Mouse (Mus musculus): ENCODE results near the gene Prpf38b. TPM values are rescaled to one million over a fixed set of nuclear protein-coding genes. Genes with fewer than 3 reads are reported as not detected.

The Prpf38b gene
- polyA plus RNA-seq, 1 experiment from 2014 or later: 63.6 TPM

DNA sequence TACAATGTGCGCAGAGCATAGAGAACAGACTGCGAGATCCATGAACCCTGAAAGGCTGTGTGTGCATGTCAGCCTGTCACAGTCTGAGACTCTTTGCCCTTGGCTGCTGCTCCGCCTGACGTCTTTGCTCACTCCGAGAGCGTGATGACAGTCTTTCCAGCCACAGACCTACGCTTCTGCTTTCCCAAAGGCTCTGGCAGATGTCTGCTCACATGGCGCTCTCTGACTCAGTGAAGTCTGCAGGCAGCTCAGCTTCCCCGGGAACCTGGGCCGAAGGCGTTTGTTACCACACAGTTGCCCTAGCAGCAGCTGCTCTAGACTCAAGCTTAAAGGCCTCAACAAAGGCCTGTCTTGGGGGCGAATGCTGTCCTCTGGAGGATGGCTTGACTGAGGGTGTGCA lies 56.2 kb downstream of the Prpf38b start:
- ATAC-seq (ENCODE audit: low read depth): no peak
- WGBS: 54% methylated on average over 12 of the region's 12 CpGs
- 0 out of 2 replicates have a peak overlapping the region, but pooled peaks have one; percentile 5 for H3K4me2 ChIP-seq

DNA sequence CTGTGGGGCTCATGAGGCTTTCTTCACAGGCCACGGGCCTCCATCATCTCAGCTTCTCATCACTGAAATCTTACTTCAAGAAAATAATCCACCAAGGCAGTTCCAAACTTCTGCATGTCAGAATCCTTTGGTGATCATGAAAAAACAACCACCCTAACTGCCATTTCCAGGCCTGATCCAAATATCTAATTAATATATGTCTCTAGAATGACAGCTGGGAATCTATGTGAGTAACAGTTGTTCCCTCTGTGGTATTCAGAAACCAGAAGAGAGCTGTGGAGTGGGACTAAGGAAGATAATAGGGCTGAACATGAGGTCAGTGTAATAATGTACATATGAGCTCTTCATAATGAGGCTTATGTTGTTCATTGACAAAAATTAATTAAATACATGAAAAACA lies 58.3 kb downstream of the Prpf38b start:
- Histone ChIP-seq H3K4me2 (no peak overlapping the region), H3K4me3 (no peak overlapping the region), H3K36me3 (no peaks in the 10 kb centered on the region), H3K9me3 (no peaks in the 10 kb centered on the region), H3K27me3 (no peaks in the 10 kb centered on the region), H3K27ac (replicated peaks) (no peak overlapping the region), H3K9ac (no peak overlapping the region), H3K4me1 (replicated peaks) (peaks cover 34% of the 10 kb centered on the region)
- ATAC-seq (ENCODE audit: low read depth): no peak
- WGBS: 77% methylated on average over 1 of the region's 1 CpGs

More for the DNA sequence above, 56.2 kb downstream of the Prpf38b start:
- Histone ChIP-seq H3K36me3 (no peaks in the 10 kb centered on the region), H3K4me1 (replicated peaks) (peaks cover 37% of the 10 kb centered on the region), H3K9me3 (no peaks in the 10 kb centered on the region), H3K4me3 (no peak overlapping the region), H3K27me3 (no peaks in the 10 kb centered on the region), H3K27ac (replicated peaks) (peak overlapping the region; percentile 4; the same call in 1 of the 2 replicates), H3K9ac (no peak overlapping the region)

Other genes starting within 250 kb of the Prpf38b start
- gene Gpsm2, start 189.4 kb downstream of the Prpf38b start, polyA plus RNA-seq (2015; fragmentation: Nextera tagmentation; extraction: Ambion mirVana): 31.3 and 38.1 TPM in 2 replicates
- gene Aknad1, start 172.1 kb downstream of the Prpf38b start, polyA plus RNA-seq (2015; fragmentation: Nextera tagmentation; extraction: Ambion mirVana): 0.10 TPM in 1 of 2 replicates, not detected in the other
- 15.9 and 19.2 TPM in 2 replicates for gene Stxbp3, start 71.2 kb downstream of the Prpf38b start, polyA plus RNA-seq (2015; fragmentation: Nextera tagmentation; extraction: Ambion mirVana)
- 0.28 TPM in 1 of 2 replicates, not detected in the other for gene Fndc7, start 21.7 kb downstream of the Prpf38b start, polyA plus RNA-seq (2015; fragmentation: Nextera tagmentation; extraction: Ambion mirVana)
- 1.7 and 2.7 TPM in 2 replicates for gene Henmt1, start 28.1 kb upstream of the Prpf38b start, polyA plus RNA-seq (2015; fragmentation: Nextera tagmentation; extraction: Ambion mirVana)
- 1.1 TPM in 1 of 2 replicates, not detected in the other for gene Gm9857, start 28.7 kb upstream of the Prpf38b start, polyA plus RNA-seq (2015; fragmentation: Nextera tagmentation; extraction: Ambion mirVana)
- 24.4 and 34.6 TPM in 2 replicates for gene Fam102b, start 115.9 kb upstream of the Prpf38b start, polyA plus RNA-seq (2015; fragmentation: Nextera tagmentation; extraction: Ambion mirVana)
- not detected in 2 replicates for gene Slc25a54, start 168.7 kb upstream of the Prpf38b start, polyA plus RNA-seq (2015; fragmentation: Nextera tagmentation; extraction: Ambion mirVana)
- gene Slc25a24, start 211.4 kb upstream of the Prpf38b start, polyA plus RNA-seq (2015; fragmentation: Nextera tagmentation; extraction: Ambion mirVana): 9.2 and 12.1 TPM in 2 replicates

Measured in neural tube, embryonic 13.5 days (tissue).